Mouse (Mus musculus) WW6 (cell line): Measurements from ENCODE around the gene Sbp.

Experiments
- DNase-seq: peaks from one replicate; pipeline ENCODE4 v3.0.0-alpha.2; 2013; ENCODE audit warnings: low read depth, low spot score

Gene Sbp

GRCm38 (mm10) chr17:23989802-23990201, 48.3 kb downstream of the Sbp start:
- DNase-seq, result no peak

DNA sequence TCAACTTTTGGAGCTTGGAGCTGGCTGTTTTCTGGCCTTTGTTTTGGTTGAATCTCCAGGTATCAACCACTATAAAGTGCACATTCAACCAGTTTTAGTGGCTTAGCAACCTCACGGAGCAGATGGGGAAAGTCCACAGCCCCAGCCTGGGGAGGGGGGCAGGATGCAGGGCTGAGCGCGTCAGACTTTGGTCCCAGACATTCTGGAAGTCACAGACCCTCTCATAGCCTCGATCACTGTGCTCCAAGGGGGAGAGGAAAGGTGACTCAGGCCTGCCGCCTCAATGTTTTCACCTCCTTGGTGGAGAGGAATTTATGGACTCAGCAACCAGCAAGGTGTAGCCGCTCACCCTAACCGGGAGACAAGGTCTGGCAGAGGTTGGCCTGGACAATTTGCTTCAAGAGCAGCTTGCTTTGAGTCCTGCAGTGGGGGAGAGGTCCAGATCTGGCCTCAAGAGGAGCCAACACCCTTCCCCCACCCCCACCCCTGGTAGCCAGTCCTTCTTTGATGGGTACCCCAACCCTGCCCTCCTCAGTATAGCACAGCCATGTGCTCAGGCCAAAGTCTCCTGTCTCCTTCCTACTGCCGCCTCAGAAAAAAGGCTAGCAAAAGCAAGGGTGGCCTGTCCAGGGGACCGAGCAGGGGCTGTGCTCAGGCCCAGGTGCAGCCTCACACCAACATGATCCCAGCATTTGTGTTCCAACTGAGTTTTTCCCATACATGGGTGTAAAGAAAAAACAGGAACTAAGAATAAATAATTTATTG, 51.5 kb downstream of the Sbp start:
- DNase-seq, result no peak

DNA sequence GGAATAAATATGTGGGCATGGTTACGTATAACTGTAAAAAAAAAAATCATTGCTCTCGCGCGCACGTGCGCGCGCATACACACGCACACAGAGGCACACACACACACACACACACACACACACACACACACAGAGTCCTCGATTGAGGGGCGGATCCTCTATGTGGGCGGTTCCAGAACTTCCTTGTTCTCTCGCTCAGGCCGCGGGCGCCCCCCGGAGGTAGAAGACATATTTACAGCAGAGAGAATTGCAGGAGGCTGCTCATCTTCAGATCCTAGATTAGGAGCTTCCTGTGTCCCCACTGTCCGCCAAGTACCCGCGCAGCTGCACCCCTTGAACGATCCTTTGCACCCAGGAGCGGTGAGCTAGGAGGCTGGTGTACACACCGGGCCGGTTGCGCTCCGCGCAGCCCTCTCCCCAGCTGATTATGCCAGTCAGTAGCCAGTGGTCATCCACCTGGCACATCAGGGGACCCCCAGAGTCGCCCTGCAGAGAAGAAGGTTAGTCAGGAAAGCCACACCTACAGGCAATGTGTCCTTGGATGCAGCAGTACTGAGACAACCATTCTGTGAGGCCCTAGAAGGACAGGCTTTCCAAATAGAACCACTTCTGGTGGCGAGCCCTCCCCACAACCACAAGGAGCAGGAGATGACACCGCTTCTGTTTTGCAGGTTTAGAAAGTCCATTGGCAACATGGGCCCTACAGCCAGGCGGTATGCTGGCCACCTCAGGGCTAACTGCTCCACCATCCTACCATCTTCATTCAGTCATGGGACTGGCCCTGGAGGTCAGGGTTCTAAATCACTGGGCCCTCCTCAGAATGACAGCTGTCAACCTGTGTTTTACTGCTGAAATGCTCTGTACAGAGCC, 52.3 kb downstream of the Sbp start:
- DNase-seq, result peak; percentile 79

DNA sequence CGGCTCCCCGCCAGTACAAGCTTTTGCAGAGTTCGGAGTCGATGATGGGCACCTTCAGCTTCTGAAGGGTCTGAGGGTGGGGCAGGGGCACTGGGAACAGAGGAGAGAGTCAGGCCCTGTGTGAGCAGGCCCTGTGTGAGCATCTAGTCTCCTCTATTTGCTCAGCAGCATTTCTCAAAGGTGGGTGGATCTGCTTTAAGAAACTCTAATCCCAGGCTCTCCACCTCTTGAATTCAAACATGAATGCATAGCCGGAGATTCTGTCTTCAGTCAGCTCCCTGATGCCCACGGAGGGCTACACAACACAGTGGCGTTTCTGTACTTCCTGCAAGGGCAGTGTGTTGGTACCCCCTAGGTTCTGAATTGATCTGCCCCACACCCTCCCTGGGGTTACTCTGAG, 53.2 kb downstream of the Sbp start:
- no peak for DNase-seq
